Mouse (Mus musculus): ENCODE results near the gene Ufsp2. TPM values are rescaled to one million over a fixed set of nuclear protein-coding genes. Genes with fewer than 3 reads are reported as not detected.

Gene Ufsp2
- polyA plus RNA-seq, 1 experiment from 2014 or later = 88.5 TPM

DNA sequence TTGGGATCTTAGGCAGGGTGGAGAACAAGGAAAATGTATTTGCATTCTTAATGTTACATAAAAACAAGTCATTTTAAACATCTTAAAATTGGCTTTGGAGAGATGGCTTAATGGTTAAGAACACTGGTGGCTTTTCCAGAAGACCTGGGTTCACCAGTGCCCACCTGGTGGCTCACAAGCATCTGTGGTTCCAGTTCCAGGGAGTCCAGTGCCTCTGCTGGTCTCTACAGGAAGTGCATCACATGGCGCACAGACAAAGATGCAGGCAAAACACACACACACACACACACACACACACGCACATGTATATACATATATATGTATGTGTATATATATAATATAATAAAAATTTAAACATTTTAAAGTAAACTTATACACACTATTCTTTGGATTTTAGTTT is 18.8 kb downstream of the Ufsp2 start:
- whole genome bisulfite sequencing = 92% methylated on average over 2 of the region's 2 CpGs
- Histone ChIP-seq H3K36me3 (peaks cover 5% of the 10 kb centered on the region; the same call in 1 of the 2 replicates), H3K4me1 (replicated peaks) (no peaks in the 10 kb centered on the region; the same call in 1 of the 2 replicates), H3K27me3 (replicated peaks) (no peaks in the 10 kb centered on the region), H3K4me2 (replicated peaks) (no peak overlapping the region), H3K27ac (no peak overlapping the region), H3K4me3 (replicated peaks) (no peak overlapping the region), H3K9me3 (no peaks in the 10 kb centered on the region), H3K9ac (no peak overlapping the region)
- ATAC-seq = no peak

- Histone ChIP-seq H3K36me3 (peaks cover 5% of the 10 kb centered on the region; the same call in 1 of the 2 replicates), H3K4me1 (replicated peaks) (no peaks in the 10 kb centered on the region; the same call in 1 of the 2 replicates), H3K27ac (no peak overlapping the region), H3K4me3 (replicated peaks) (no peak overlapping the region), H3K9me3 (no peaks in the 10 kb centered on the region), H3K9ac (no peak overlapping the region), H3K4me2 (replicated peaks) (no peak overlapping the region), H3K27me3 (replicated peaks) (no peaks in the 10 kb centered on the region)
- WGBS = 73% methylated on average over 3 of the region's 3 CpGs
- no peak for ATAC-seq
Observed at GRCm38 (mm10) chr8:45995576-45995975, 20.2 kb downstream of the Ufsp2 start.

- Histone ChIP-seq H3K9me3 (no peaks in the 10 kb centered on the region), H3K9ac (no peak overlapping the region), H3K4me2 (replicated peaks) (peak overlapping the region; percentile 37), H3K27me3 (replicated peaks) (no peaks in the 10 kb centered on the region), H3K36me3 (peaks cover 5% of the 10 kb centered on the region; the same call in 1 of the 2 replicates), H3K4me1 (replicated peaks) (no peaks in the 10 kb centered on the region; the same call in 1 of the 2 replicates), H3K27ac (no peak overlapping the region), H3K4me3 (replicated peaks) (0 out of 2 replicates have a peak overlapping the region, but pooled peaks have one; percentile 2)
- ATAC-seq = no peak
- WGBS = 76% methylated on average over 2 of the region's 2 CpGs
Observed at GRCm38 (mm10) chr8:45998228-45998627, 22.9 kb downstream of the Ufsp2 start.

GRCm38 (mm10) chr8:45999138-45999783 is 23.9 kb downstream of the Ufsp2 start, which contains the start of gene Lrp2bp:
Gene Lrp2bp, plus strand, starts transcription at chr8:45999303.
- H3K9me3 ChIP-seq = no peaks in the 10 kb centered on the region
- H3K4me2 ChIP-seq (replicated peaks) = peak within 1 kb of the TSS; percentile 77
- peak within 1 kb of the TSS; percentile 92 for H3K27ac ChIP-seq
- 3% methylated on average over 22 of the region's 22 CpGs for WGBS
- H3K9ac ChIP-seq = peak within 1 kb of the TSS; percentile 55
- ATAC-seq = peak; percentile 51
- no peaks in the 10 kb centered on the region for H3K27me3 ChIP-seq (replicated peaks)
- H3K4me1 ChIP-seq (replicated peaks) = no peaks in the 10 kb centered on the region; the same call in 1 of the 2 replicates
- peak within 1 kb of the TSS; percentile 46 for H3K4me3 ChIP-seq (replicated peaks)
- H3K36me3 ChIP-seq = no peaks in the 10 kb centered on the region

DNA sequence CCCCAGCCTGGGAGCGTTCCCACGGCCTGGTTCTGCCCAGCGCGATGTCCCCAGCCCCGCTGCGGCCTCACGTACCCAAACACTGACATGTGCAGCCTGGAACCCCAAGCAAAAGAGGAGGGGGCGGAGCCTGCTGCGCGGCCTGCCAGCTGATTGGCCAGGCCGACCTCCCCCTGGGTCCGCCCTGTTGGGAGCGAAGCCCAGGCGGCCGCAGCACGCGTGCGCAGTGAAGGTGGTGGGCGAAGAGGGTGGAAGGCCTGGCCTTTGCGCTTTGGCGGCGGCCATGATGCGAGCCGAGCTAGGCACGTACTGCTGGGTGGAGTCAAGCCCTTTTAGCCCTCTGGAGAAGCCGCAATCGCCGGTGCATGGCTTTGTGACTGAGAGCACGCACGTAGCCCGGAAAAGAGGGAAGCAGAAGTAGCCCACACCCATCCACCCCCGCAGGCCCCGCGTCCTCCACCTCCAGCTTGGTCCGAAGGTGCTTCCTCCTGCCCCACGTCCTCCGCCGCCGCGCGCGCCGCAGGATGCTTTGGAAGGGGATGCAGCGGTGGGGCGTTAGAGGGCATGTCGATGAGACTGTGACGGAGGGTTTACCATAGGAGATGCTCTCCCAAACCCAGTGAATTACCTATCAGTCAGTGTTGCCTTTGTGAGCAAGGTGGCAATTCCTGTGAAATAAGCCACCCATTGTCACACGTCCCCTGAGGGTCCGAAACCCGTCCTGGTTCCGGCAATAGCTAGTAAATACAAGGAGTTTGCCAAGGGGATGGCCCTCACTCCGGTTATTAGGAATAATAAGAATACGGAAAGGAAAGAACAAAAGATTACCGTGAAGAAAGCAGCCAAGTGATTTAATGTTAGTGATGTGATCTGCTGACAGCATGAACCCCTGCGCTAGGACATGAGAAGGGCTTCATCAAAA is 24.7 kb downstream of the Ufsp2 start:
- Histone ChIP-seq H3K9ac (peak overlapping the region; percentile 55), H3K27me3 (replicated peaks) (no peaks in the 10 kb centered on the region), H3K4me3 (replicated peaks) (peak overlapping the region; percentile 46), H3K27ac (peak overlapping the region; percentile 92), H3K4me1 (replicated peaks) (no peaks in the 10 kb centered on the region; the same call in 1 of the 2 replicates), H3K9me3 (no peaks in the 10 kb centered on the region), H3K36me3 (no peaks in the 10 kb centered on the region), H3K4me2 (replicated peaks) (peak overlapping the region; percentile 77)
- peak; percentile 98 for ATAC-seq
- 6% methylated on average over 55 of the region's 55 CpGs for WGBS

DNA sequence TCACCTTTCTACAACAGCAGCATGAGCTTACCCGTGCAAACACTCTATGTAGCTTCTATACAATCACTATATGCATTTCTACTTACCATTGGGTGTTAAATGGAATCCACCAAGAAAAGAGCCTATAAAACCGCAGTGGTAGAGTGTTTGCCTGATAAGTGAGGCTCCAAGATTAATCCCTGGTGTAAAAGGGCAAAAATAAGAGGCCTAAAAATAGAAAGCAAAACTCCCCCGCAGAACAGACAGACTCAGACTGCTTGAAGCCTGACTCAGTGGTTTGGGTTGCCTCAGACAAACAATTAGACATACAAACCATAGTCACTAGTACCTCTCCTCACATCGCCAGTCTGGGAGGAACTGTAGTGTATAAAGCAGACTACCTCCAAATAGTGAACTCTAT is 30.3 kb downstream of the Ufsp2 start, which contains the start of gene Ankrd37:
Gene Ankrd37, minus strand, starts transcription at position 112 of the 400 bp plus-strand sequence.
- no peak within 1 kb of the TSS for H3K9ac ChIP-seq

GRCm38 (mm10) chr8:46007050-46007672 is 31.8 kb downstream of the Ufsp2 start:
- Histone ChIP-seq H3K27me3 (replicated peaks) (no peaks in the 10 kb centered on the region), H3K36me3 (no peaks in the 10 kb centered on the region), H3K9me3 (no peaks in the 10 kb centered on the region), H3K4me3 (replicated peaks) (no peak overlapping the region), H3K9ac (no peak overlapping the region), H3K4me1 (replicated peaks) (0 out of 2 replicates have a peak, but pooled peaks cover 10% of the 10 kb centered on the region), H3K27ac (peak overlapping the region; percentile 66), H3K4me2 (replicated peaks) (no peak overlapping the region)
- WGBS = 26% methylated on average over 3 of the region's 3 CpGs
- ATAC-seq = peak; percentile 76

More for the DNA sequence above, 30.3 kb downstream of the Ufsp2 start, which contains the start of gene Ankrd37:
- Histone ChIP-seq H3K9me3 (no peaks in the 10 kb centered on the region), H3K27me3 (replicated peaks) (no peaks in the 10 kb centered on the region), H3K27ac (peak within 1 kb of the TSS; percentile 67), H3K4me3 (replicated peaks) (no peak within 1 kb of the TSS), H3K4me2 (replicated peaks) (peak within 1 kb of the TSS; percentile 8; the same call in 1 of the 2 replicates), H3K4me1 (replicated peaks) (0 out of 2 replicates have a peak, but pooled peaks cover 3% of the 10 kb centered on the region), H3K36me3 (no peaks in the 10 kb centered on the region)
- WGBS = 51% methylated on average over 4 of the region's 4 CpGs
- ATAC-seq = 0 out of 2 replicates have a peak, but pooled peaks have one; percentile 16

DNA sequence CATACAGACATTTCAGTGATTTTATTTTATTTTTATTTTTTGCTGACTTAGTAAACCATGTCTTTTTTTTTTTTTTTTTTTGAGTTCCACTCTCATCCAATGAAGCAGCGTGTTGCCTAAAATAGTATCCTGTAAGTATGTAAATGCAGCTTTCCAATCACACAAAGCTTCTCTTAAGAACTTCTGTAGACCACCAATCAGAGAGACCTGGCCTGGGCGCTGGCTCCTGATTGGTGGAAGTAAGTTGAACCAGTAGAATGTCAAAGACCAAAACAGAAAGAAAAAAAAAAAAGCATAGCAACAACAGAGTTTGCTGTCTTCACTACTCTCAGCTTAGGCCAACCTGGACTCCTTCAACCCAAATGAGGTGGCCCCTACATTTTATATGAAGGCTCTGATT is 35.0 kb downstream of the Ufsp2 start:
- H3K4me2 ChIP-seq (replicated peaks) = peak overlapping the region; percentile 43
- no peak overlapping the region for H3K27ac ChIP-seq
- H3K9me3 ChIP-seq = no peaks in the 10 kb centered on the region
- no peak for ATAC-seq
- no peak overlapping the region for H3K9ac ChIP-seq
- 0 out of 2 replicates have a peak, but pooled peaks cover 10% of the 10 kb centered on the region for H3K4me1 ChIP-seq (replicated peaks)
- no peaks in the 10 kb centered on the region for H3K27me3 ChIP-seq (replicated peaks)
- WGBS = 75% methylated on average over 2 of the region's 2 CpGs
- no peak overlapping the region for H3K4me3 ChIP-seq (replicated peaks)
- no peaks in the 10 kb centered on the region for H3K36me3 ChIP-seq

GRCm38 (mm10) chr8:46010746-46011680 is 35.7 kb downstream of the Ufsp2 start:
- H3K4me3 ChIP-seq (replicated peaks) = no peak overlapping the region
- H3K9me3 ChIP-seq = no peaks in the 10 kb centered on the region
- 13% methylated on average over 17 of the region's 17 CpGs for WGBS
- 0 out of 2 replicates have a peak, but pooled peaks cover 10% of the 10 kb centered on the region for H3K4me1 ChIP-seq (replicated peaks)
- no peaks in the 10 kb centered on the region for H3K36me3 ChIP-seq
- ATAC-seq = peak; percentile 20; the same call in 1 of the 2 replicates
- H3K27me3 ChIP-seq (replicated peaks) = no peaks in the 10 kb centered on the region
- H3K4me2 ChIP-seq (replicated peaks) = peak overlapping the region; percentile 43
- peak overlapping the region; percentile 51; the same call in 1 of the 2 replicates for H3K27ac ChIP-seq
- no peak overlapping the region for H3K9ac ChIP-seq

- Histone ChIP-seq H3K9me3 (no peaks in the 10 kb centered on the region), H3K27ac (no peak overlapping the region), H3K4me1 (replicated peaks) (no peaks in the 10 kb centered on the region), H3K27me3 (replicated peaks) (no peaks in the 10 kb centered on the region), H3K36me3 (no peaks in the 10 kb centered on the region), H3K4me3 (replicated peaks) (no peak overlapping the region), H3K9ac (no peak overlapping the region), H3K4me2 (replicated peaks) (no peak overlapping the region)
- 87% methylated on average over 9 of the region's 9 CpGs for WGBS
- ATAC-seq = no peak
Observed at GRCm38 (mm10) chr8:46022203-46022602, 46.9 kb downstream of the Ufsp2 start.

DNA sequence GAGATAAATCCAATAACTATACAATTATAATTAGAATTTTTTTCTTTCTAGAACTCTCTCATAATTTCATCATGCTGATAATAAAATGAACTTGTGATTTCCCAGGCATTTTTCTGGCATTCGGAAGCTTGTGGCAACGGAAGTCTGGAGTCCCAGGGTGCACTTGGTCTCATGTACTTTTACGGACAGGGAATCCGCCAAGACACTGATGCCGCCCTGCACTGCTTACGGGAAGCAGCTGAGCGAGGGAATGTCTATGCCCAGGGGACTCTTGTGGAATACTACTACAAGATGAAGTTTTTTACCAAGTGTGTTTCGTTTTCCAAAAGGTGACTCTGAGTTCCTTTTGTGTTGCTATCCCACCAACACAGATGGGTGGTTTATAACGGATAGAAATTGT is 47.4 kb downstream of the Ufsp2 start:
- 93% methylated on average over 9 of the region's 9 CpGs for WGBS
- Histone ChIP-seq H3K27me3 (replicated peaks) (no peaks in the 10 kb centered on the region), H3K27ac (no peak overlapping the region), H3K4me1 (replicated peaks) (no peaks in the 10 kb centered on the region), H3K9ac (no peak overlapping the region), H3K36me3 (no peaks in the 10 kb centered on the region), H3K9me3 (no peaks in the 10 kb centered on the region), H3K4me2 (replicated peaks) (no peak overlapping the region), H3K4me3 (replicated peaks) (no peak overlapping the region)
- no peak for ATAC-seq
